In the genomic region with DNA sequence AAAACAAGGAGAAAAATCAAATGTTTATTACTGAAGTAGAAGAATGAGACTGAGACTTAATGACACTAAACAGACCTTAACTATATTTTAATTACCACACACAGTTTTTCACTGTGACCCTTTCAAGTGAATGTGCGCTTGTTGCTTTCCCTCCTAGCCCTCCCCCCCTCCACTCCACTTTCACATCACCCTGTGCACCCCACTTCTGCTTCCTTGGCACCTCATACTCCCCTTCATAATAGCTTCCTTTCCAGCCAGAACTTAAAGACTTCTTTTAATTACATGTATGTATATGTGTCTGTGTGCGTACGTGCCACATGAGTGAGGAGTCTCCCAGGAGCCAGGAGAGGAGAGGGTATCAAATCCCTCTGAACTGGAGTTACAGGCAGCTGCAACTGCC, we compare ENCODE assay signal across 26 mouse cellular contexts.
"Had no signal": no experiment of that assay in that cellular context is flagged by ENCODE, and none has a peak within 500 bp of the region (broad histone marks: within the 10 kb centered on the region; RNA-seq: fewer than 3 reads in every experiment).

No protein-coding gene starts in this region.

- H3K27ac ChIP-seq: heart, embryonic 10.5 days; hindbrain, embryonic 10.5 days; hindbrain, embryonic 12.5 days; hindbrain, embryonic 14.5 days; intestine, embryonic 15.5 days; layer of hippocampus, adult 2 months; left cerebral cortex, adult 2 months; limb, embryonic 10.5 days; limb, embryonic 12.5 days; liver, embryonic 13.5 days had no signal

- H3K36me3 ChIP-seq: heart, embryonic 10.5 days; heart, embryonic 12.5 days; hindbrain, embryonic 10.5 days; hindbrain, embryonic 12.5 days; intestine, embryonic 15.5 days; limb, embryonic 10.5 days; limb, embryonic 12.5 days; liver, embryonic 13.5 days had no signal

- H3K4me2 ChIP-seq: heart, embryonic 12.5 days; hindbrain, embryonic 12.5 days; hindbrain, embryonic 14.5 days; intestine, embryonic 15.5 days; limb, embryonic 12.5 days; liver, embryonic 11.5 days; liver, embryonic 13.5 days had no signal

- ATAC-seq: hindbrain, embryonic 16.5 days; inflammation-experienced regulatory T-cells, adult 6 months; intestine, embryonic 15.5 days; intestine, postnatal 0 days had no signal

- DNase-seq: gastrocnemius, postnatal 14 days; gastrocnemius, postnatal 36 days; heart, adult 18-20 months; heart, postnatal 10 days; heart, postnatal 4 days; kidney, adult 18-20 months; kidney, adult 8-10 months; kidney, postnatal 10 days; kidney, postnatal 25 days; kidney, postnatal 4 days; liver; liver, embryonic 13.5 days had no signal

- H3K4me3 ChIP-seq: heart, embryonic 10.5 days; heart, embryonic 12.5 days; hindbrain, embryonic 10.5 days; hindbrain, embryonic 12.5 days; intestine, embryonic 15.5 days; layer of hippocampus, adult 2 months; left cerebral cortex, adult 2 months; limb, embryonic 10.5 days; limb, embryonic 12.5 days; liver, embryonic 13.5 days had no signal

- H3K4me1 ChIP-seq: hindbrain, embryonic 10.5 days; hindbrain, embryonic 12.5 days; intestine, embryonic 15.5 days; limb, embryonic 10.5 days; limb, embryonic 12.5 days had no signal

- H3K9me3 ChIP-seq: heart, embryonic 10.5 days; heart, embryonic 12.5 days; hindbrain, embryonic 10.5 days; hindbrain, embryonic 12.5 days; intestine, embryonic 15.5 days; limb, embryonic 10.5 days; limb, embryonic 12.5 days; liver, embryonic 13.5 days had no signal

- H3K27me3 ChIP-seq: heart, embryonic 12.5 days; hindbrain, embryonic 12.5 days; intestine, embryonic 15.5 days; limb, embryonic 12.5 days; liver, embryonic 13.5 days had no signal

- H3K9ac ChIP-seq: heart, embryonic 12.5 days; hindbrain, embryonic 12.5 days; hindbrain, embryonic 14.5 days; intestine, embryonic 15.5 days; limb, embryonic 12.5 days; liver, embryonic 13.5 days had no signal
